Mouse (Mus musculus) lung, adult 2 months (tissue): ENCODE measurements around the gene AU022252.

Experiments
- CTCF ChIP-seq: fragments of 200-500 bp; IDR thresholded peaks from 2 replicates; pipeline ENCODE4 v1.5.1; 2011; ENCODE audit warnings: mild to moderate bottlenecking, low read length, control low read depth; ENCODE audit not compliant: insufficient read depth
- POLR2A ChIP-seq: fragments of 200-500 bp; IDR thresholded peaks from 2 replicates; pipeline ENCODE4 v1.6.1; 2011; ENCODE audit warnings: low read depth, mild to moderate bottlenecking, control low read depth, low read length, borderline replicate concordance; ENCODE audit errors: extremely low read depth

DNA sequence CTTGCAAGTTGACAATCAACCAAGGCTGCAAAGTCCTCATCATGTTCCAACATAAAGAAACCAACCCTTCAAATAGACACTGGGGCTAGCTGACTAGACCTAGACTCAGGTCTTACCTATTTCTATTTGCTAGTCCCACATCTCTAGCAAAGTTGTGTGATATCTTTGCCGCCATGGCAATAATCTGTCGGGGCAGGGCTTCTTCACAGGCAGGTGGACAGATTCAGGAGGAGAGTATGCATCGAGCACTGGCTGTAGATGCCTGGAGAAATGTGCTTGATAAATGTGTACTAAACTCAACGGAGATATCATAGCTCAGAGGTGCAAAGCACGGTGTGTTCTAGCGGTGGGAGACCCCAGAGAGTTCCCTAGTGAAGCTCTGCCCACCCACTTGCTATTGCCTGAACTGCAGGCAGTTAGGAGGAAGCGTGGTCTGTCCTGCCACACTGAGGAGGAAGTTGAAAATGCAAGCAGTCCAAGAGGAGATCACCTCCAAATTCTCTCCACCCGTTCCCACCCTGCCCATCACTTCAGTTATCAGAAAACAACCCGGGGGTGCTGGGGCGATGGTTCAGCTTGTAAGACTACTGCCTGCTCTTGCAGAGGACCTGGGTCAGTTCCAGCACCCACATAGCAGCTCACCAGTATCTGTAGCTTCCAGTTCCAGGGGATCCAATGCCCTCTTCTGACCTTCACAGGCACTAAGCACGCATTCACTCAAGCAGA lies 44.3 kb downstream of the AU022252 start:
- peak; percentile 46 for TF ChIP-seq CTCF
- TF ChIP-seq POLR2A: no peak
